Mouse (Mus musculus): ENCODE measurements around the gene Gm498.

Gm498 gene

DNA sequence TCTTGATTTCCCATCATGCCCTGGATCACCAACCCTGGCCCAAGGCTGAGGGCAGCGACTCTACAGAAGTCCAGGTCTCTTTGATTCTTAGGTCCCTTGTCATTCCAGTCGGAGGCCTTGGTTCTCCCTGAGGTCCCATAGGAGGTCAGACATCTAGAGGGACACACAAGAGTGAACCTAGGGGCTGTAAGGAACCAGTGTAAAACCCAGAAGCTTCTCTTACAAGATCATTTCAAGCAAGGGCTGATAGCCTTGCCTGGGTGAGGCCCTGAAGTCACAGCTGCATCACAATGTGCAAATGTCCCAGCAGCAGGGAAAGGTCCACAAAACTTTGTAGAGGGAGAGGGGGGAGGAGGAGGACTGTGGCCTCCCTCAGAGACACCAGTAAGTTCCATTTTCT, at the start of gene Gm498:
Gene Gm498, plus strand, starts transcription at position 301 of the 400 bp plus-strand sequence.
- no peak for DNase-seq (ENCODE audit: low spot score)

DNA sequence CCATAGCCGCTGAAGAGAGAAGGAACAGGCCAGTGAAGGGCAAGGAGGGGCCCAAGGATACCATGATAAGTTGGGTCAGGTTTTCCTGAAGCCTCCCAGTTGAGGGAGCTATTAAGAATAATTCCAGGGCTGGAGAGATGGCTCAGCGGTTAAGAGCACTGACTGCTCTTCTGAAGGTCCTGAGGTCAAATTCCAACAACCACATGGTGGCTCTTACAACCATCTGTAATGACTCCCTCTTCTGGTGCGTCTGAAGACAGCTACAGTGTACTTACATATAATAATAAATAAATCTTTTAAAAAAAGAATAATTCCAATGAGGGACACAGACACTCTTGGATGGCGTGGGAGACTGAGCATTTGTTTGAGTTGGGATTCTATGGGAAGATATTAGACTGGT, 47.4 kb upstream of the Gm498 start:
- DNase-seq (ENCODE audit: low spot score): no peak

DNA sequence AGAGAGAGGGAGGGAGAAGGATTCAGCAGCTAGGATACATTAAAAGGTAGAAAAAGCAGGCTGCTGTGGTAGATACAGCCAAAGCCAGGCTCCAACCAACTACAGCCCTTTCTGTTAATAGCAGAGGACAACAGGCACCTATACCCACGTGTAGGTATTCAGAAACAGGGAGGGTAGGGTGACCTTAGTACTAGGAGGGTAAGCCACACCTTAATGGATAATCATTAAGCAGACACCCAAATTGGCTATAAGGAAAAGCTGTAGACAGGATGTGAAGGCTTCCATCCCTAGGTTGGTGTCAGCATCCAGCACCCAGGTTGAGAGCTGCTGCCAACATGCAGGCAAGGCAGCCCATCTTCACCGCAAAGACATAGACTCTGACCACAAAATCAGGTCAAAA, 45.4 kb upstream of the Gm498 start:
- no peak for DNase-seq (ENCODE audit: low spot score)

DNA sequence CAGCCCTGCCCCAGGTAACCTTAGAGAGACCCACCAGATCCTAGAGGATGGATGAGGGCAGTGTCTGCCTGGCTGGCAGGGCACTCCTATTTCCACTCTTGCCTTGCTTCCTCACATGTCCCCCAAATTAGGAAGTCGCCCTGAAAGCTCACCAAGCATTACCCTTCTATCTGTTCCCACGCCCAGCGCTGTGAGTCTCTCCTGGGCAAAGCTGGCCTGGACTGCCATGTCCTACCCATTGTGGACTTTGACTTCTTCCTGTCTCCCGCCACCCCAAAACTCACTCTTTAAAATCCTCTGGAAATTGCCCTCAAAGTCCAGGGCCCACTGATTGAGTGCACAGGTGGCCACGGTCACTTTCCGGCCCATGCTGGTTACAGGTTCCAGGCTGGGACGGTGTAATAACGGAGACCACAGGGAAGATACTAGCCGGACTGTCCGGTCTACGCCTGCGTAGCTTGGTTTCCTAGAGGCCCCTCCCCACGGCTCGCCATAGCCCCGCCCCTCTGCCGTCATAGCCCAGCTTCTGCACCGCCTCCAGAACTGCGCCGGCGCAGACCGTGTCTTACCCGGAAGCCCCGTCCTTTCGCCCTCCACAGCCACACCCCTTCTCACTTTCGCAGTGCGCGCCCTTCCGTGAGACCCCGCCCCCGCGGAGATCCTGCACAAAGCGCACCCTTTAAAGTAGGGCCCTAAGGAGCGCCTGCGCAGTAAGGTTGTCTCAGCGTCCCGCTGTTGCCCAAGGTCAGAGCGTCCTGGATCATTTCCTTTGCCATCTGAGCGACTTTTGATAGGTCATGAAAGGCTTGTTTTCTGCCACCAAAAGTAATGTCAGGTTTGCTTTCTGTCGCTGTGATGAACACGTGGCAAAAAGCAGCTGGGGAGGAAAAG, 44.0 kb upstream of the Gm498 start, which contains the start of the genes Nadsyn1 and Dhcr7:
Gene Nadsyn1, minus strand, starts transcription at position 475 of the 891 bp plus-strand sequence.
Gene Dhcr7, plus strand, starts transcription at position 771 of the 891 bp plus-strand sequence.
- peak; percentile 97 for DNase-seq (ENCODE audit: low spot score)

DNA sequence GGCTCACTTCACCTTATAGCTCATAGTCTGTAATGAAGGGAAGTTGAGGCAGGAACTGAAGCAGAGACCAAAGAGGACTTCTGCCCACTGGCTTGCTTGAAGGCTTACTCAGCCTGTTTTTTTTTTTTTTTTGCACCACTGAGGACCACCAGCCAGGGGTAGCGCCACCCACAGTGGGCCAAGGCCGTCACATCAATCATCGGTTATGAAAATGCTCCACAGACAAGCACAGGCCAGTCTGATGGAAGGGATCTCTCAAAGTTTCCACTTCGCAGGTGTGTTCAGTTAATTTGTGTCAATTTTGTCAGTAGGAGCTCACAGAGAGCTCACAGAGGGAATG, 43.4 kb upstream of the Gm498 start:
- DNase-seq (ENCODE audit: low spot score): no peak

DNA sequence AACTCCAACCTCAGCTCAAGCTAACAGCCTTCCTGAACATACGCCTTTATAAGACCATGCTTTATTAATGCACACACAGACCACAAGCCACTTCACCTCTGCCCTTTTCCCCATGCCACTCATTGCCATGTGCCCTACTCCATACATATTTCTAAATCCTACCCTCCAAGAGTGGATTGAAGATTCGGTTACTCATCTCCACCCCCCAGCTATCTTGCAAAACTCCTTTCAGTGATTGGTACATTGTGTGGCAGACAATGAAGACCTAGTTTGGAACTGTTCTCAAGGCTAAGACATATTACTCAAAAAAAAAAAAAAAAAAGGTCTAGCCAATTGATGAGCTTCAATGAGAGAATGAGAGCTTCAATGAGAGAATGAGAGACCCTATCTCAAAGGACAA, 39.7 kb upstream of the Gm498 start:
- no peak for DNase-seq (ENCODE audit: low spot score)

DNA sequence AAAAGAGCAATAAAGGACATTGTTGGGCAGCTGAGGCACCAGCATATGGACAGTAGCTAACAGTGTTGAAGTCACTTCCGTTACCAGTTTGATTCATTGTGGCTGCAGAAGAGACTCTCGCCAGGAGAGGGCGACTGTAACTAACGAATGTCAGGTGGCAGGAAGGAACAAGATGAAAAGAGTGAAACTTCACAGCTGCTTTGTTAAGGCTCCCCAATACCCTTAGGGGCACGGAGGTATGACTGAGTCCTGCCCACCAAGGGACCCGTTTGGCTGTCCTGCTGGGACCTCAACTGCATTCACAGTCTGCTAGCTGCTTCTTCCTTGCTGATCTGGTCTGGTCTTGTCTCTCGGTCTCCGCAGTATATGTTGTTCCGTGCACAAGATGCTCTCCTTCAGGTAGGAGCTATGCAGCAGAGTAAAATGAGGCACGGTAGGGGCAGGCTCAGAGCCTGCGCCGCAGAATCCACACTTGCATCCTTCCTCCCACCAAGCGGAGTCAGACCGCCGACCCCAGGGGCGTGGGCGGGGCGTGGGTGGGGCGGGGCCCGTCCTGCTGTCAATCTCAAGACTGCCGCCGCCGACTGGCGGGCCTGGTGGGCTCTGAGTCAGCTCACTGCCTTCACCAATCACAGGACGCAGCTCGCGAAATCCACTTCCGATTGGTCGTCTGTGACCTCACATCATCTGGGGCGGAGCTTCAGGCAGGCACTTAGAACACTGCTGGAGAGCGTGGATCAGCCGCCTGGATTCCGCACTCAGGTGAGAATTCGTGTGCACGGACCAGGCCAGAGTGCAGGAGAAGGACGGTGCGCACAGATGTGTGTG, 36.9 kb upstream of the Gm498 start:
- peak; percentile 96 for DNase-seq (ENCODE audit: low spot score)

DNA sequence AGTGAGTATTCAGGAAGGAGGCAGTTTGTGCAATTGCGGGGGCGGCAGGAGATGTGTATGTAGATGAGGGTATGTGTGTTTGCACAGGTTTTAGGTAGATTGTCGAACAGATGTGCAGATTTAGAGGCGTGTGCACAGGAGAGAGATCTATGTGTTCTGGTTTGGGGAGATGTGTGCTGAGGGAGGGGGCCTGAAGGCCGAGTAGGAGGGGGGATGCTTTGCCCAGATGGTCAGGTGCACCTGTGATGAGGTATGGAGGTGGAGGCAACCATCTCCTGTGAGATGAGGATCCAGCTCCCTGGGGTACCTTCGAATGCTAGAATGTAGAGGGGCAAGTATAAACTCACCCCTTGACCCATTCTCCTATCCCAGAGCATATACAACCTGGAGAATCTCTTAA, 36.2 kb upstream of the Gm498 start:
- no peak for DNase-seq (ENCODE audit: low spot score)

DNA sequence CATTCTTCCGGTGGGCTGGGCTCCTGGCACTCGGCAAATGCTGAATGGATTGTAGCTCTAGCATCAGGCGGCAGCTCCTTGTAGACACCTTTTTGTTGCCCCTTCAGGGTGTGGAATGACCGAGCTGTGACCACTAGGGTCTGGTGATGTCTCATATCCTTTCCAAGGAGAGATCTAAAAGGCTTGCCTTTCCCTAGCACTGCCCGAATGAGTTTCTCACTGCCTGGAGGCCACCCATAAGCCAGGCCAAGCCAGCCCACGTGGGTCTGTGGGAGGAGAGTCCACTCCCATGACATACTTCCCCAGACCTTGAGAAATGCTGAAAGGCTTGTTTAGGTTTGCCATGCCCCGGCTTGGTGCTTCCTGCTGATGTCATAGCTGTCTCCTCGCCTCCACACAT, 34.4 kb upstream of the Gm498 start:
- no peak for DNase-seq (ENCODE audit: low spot score)

DNA sequence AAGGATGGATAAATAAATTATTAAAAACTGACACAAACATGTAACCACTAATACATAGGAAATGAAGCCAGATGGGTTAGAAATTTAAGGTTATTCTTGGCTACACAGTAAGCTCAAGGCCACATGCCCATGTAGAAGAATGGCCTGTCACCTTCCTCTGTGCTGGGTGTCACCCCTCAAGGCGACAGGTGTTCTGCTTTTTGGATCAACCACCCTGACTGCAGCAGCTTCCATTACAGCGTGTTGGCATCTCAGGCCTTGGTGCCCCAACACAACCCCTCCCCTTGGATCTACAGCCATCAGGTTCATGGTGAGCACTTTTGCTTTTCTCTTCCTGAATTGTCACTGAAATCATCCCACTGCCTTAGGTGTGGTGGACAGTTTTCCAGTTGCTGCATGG, 34.0 kb upstream of the Gm498 start:
- DNase-seq (ENCODE audit: low spot score): no peak

DNA sequence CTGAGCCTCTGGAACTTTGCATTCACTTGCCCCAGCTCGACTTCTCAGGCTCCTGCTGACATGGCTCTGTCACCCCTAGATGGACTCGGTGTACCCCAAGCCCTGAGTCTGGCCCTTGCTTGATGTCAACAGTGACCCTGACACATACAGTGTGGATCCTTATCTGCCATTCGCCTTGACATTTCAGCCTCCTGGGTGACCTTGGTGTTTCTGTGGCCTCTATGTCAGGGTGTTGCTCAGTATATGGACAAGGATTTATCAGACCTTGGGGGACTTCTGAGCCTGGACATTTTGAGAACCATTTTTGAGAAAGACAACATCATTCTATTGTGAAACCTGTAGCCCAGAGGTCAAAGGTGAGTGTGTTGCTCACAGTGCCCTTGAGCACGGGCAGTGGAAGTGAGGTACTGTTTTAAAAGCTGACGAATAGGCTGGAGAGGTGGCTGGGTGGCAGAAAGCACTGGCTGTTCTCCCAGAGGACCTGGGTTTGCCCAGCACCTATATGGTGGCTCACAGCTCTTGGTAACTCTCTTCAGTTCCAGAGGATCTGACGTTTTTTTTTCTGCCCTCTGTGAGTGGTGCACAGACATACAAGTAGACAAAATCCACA, 33.0 kb upstream of the Gm498 start:
- DNase-seq (ENCODE audit: low spot score): no peak

DNA sequence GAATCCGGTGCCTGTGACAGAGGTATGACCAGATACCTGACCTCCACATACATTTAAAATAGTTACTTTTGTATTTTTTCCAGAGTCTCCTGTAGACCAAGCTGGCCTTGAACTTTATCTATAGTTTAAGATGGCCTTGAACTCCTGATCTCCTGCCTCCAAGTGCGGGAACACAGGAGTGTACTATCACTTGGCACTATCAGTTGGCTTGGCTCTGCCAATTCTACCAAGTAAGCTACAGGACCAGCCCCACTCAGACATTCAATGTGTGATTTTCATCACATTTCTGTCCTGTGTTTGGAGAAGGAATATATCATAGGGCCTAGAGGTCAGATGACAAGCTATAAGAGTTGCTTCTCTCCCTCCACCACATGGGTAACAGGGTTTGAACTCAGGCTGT, 32.3 kb upstream of the Gm498 start:
- DNase-seq (ENCODE audit: low spot score): no peak

DNA sequence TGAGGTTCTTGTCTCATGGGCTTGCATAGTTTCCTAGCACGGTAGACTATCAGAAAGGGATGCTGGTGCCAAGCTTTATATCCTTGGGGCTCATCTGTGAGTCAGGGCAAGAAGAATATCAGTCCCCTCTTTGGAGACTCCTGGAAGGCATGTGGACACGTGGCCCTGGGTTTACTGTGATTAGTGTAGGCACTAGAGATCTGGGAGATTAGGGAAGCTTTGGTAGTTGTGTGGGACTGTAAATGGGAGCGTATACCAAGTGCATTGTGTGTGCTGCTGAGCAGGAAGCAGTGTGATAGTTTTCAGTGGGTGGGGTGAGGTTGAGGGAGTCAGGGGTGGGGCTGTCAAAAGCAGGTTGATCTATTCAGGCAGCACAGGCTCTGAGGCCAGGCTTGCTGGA, 31.7 kb upstream of the Gm498 start:
- DNase-seq (ENCODE audit: low spot score): no peak

DNA sequence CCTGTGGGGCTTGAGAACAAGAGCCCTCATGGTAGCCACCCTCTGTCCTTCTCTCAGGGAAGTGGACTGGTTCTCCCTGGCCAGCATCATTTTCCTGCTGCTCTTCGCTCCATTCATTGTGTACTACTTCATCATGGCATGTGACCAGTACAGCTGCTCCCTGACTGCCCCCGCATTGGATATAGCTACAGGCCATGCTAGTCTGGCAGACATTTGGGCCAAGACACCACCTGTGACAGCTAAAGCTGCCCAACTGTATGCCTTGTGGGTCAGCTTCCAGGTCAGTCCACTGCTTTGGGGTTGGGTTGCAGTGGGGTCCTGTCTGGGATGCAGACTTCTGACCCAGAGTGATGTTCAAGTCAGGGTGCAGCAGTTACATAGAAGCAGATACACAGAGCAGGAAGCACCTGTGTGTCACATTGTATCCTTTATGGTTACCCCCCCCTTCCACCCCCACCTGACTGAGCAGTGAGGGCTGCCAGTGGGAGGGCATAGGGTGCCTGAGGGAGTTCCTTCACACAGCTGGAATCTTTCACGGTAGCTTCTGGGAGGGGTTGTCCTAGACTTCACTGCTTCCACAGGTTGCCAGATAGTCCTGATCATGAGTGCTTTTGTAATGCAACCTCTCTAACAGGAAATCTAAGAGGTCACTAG, 28.8 kb upstream of the Gm498 start:
- DNase-seq (ENCODE audit: low spot score): no peak

DNA sequence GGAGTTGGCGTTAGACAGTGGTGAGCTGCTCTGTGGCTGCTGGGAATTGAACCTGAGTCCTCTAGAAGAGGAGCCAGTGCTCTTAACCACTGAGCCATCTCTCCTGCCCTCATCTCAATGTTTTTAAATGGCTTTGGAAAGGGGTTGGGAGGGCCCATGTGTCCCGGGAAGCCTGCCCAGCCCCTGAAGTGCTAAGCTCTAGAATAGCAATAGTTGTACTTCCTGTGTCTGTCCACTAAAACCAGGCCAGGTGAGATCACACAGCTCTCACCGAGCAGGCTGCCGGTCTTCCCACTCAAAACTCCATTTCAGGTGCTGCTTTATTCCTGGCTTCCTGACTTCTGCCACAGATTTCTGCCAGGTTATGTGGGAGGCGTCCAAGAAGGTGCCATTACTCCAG, 26.5 kb upstream of the Gm498 start:
- no peak for DNase-seq (ENCODE audit: low spot score)

DNA sequence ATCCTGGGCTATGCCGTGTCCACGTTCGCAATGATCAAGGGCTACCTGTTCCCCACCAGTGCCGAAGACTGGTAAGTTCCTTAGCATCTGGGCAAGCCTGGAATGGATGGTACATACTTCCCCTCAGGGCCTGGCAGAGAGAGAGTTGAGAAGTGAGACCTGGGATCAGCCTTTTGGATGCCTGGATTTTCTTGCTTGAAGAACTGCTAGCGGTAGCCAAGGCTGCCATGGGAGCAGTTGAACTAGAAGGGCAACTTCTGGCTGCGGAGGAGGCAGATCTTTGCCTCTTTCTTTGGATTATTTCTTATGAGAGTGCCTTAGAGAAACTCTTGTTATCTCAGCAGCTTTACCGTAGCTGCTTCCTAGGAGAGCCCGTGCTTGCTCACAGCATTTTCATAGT, 25.3 kb upstream of the Gm498 start:
- DNase-seq (ENCODE audit: low spot score): no peak

DNA sequence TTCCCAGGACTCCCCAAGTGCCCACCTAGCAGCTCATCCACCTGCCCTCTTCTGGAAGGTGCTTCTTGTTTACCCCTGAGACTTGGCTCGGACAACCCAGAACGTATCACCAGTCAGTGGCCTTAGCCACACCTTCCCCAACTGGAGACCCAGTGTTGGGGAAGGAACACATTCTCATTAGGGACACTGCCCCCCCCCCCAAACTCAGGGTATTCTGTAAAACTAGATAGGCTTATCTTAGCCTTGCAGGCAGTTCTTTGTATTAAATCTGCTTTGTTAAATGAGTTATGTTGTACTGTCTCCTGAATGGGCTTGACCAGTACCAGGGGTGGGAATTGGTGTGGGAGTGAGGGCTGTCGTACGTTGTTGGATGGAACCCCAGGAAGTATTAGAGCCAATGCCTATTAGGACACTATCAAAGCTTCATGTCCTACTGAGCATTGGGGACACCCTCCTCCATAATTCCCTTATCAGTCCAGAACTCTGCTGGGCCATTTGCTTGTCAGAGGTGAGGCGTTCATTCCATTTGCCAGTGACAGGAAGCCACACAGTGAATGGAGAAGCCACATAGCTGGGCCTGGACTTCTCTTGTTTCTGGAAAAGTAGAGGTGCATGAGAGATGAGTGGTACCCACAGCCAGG, 18.4 kb upstream of the Gm498 start:
- no peak for DNase-seq (ENCODE audit: low spot score)

DNA sequence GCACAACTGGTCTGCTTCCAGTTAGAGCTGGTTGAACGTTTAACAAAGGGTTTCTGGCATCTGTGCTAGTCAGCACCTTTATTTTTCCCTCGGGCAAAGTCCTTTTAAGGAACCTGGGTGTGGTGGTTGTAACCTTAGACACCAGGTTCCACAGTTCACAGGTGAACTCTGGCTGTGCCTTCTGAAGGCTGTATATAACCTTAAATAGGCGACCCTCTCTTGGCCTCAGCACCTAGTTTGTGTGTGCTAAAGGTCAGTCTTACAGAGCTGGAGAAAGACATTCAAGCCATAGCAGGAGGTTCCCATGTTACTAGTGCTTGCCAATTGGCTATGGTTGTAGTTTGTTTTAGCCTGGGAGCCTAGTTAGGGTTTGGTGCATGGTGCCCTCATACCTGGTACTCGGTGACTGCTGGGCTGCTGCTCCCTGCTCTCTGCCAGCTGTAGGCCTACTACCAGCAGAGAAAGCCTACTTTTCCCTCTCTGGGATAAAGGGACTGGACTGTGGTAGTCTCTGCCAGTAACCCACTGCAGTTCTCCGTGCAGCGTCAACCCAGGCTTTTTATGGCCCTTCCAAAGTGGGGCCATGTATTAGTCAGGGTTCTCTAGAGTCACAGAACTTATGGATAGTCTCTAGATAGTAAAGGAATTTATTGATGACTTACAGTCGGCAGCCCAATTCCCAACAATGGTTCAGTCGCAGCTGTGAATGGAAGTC, 17.7 kb upstream of the Gm498 start:
- no peak for DNase-seq (ENCODE audit: low spot score)

DNA sequence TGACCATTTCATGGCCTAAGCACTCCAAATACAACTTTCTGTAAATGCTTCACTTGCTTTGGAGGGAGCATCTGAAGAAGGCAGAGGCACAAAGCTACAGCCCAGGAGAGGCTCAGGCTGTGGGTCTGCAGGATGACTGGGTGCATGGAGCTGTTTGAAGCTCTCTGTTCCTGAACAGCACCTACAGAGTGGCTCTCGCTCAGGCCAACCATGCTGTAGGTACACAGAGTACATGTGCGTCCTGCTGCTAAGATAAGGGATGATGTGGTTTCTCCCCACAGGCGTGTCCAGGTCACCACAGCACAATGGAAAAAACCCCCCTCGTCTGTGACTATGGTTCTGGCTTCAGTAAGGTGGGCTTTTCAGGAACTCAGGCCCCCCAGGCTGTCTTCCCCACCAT, 2.2 kb downstream of the Gm498 start:
- DNase-seq (ENCODE audit: low spot score): no peak

DNA sequence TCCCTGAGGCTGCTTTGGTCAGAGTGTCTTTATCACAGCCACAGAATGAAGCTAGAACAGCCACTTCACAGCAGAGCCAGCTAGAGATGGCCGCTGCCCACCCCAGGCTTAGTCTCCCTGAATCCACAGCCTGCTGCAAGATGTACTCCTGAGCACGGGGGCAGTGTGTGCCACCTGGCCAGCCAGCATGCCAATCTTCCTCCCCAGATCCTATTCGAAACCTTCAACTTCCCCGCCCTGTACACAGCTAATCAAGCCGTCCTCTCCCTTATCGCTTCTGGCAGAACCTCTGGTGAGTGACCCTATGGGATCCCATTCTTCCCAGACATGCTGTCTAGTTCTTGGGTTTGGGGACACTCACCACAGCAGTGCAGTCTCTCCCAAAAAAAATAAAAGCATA, 17.1 kb downstream of the Gm498 start:
- no peak for DNase-seq (ENCODE audit: low spot score)

DNA sequence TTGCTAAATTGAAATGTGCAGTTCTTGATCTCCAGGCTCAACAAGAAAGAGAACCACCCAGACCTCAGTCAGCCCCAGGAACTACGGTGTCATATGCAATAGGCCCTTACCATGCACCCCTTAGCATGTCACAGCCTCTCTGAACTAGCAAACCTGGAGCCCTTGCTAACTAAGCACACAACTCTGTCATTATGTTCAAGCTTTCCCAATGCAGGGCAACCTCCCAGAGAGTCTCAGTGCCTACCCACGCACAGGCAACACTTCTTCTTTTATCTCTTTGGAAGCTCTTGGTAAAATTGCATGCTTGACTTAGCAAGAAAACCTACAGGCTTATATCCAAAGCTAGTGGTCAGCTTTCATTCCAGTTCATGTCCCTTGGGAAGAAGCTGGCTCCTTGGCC, 24.5 kb downstream of the Gm498 start:
- DNase-seq (ENCODE audit: low spot score): peak; percentile 14

Data from left cerebral cortex, adult 11 months (tissue).